Mouse (Mus musculus) megakaryocyte, embryonic 14.5 days (primary cell): ENCODE data around the gene Qser1.

Experiments used
- FLI1 ChIP-seq: IDR thresholded peaks from 2 replicates; pipeline ENCODE4 v1.6.1; 2012; ENCODE audit warnings: low read length, inconsistent platforms, mixed read lengths
- GATA1 ChIP-seq: IDR thresholded peaks from 3 replicates; pipeline ENCODE4 v1.6.1; 2012; ENCODE audit warnings: mixed read lengths, low read length, inconsistent platforms, borderline replicate concordance

DNA sequence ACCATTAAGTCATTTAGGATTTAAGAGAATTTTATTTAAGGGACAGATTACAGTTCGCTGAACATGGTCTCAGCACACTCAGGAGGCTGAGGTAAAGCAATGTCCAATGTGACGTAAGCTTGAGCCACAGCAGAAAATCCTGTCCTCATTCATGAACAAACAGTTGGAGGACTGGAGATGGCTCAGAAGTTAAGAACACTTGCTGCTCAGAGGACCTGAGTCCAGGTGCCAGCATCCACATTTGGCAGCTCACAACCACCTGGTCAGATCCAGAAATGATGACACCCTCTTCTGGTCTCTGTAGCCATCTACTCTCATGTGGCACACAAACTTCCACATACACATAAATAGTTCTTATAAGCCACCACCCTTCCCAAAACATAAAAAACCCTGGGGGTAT lies 76.9 kb downstream of the Qser1 start:
- TF ChIP-seq GATA1 (no peak), FLI1 (no peak)
